Mouse (Mus musculus): ENCODE measurements at regions not wholly inside any gene's neighbourhood (a gene's known extent, or its start where the extent isn't known, plus 50 kb on each side); places are given as distances from the start of the nearest gene placed in this dataset.

GRCm38 (mm10) chrX:143996716-143997115, 63.6 kb upstream of the Dcx start:
- H3K36me3 ChIP-seq (ENCODE audit: control insufficient read depth, insufficient read depth), result no peaks in the 10 kb centered on the region
- H3K4me3 ChIP-seq, result no peak overlapping the region
- no peak overlapping the region for H3ac ChIP-seq (ENCODE audit: control insufficient read depth, insufficient read length)
- no peak for TF ChIP-seq SRF (IDR thresholded peaks at IDR 0.05; ENCODE audit: control insufficient read depth, insufficient read length, low read depth)
- no peak for TF ChIP-seq REST (IDR thresholded peaks at IDR 0.05; ENCODE audit: insufficient read depth, insufficient read length)
- TF ChIP-seq POLR2A (IDR thresholded peaks at IDR 0.05; ENCODE audit: insufficient read length, low read depth), result no peak
- no peak for TF ChIP-seq MAX (IDR thresholded peaks at IDR 0.05; ENCODE audit: low read depth)
- no peak for TF ChIP-seq MYOD1 (IDR thresholded peaks at IDR 0.05; ENCODE audit: control insufficient read depth in 1 of 3, insufficient read length in 2 of 3, low read depth in 2 of 3)
- no peak for TF ChIP-seq POLR2AphosphoS2 (IDR thresholded peaks at IDR 0.05; ENCODE audit: insufficient read length, low read depth)
- TF ChIP-seq TCF12 (IDR thresholded peaks at IDR 0.05; ENCODE audit: insufficient read depth, poor library complexity, severe bottlenecking), result no peak
- no peak for TF ChIP-seq CEBPB (IDR thresholded peaks at IDR 0.05; ENCODE audit: insufficient read depth, poor library complexity, severe bottlenecking)
- TF ChIP-seq MYOG (IDR thresholded peaks at IDR 0.05; ENCODE audit: control insufficient read depth in 1 of 3, insufficient read depth in 1 of 3, insufficient read length in 2 of 3, low read depth in 2 of 3), result no peak
- no peak for TF ChIP-seq TCF3 (IDR thresholded peaks at IDR 0.05; ENCODE audit: insufficient read length, low read depth)
- TF ChIP-seq E2F4 (IDR thresholded peaks at IDR 0.05; ENCODE audit: insufficient read depth), result no peak
- no peak for TF ChIP-seq USF1 (IDR thresholded peaks at IDR 0.05; ENCODE audit: low read depth)
- peak overlapping the region; percentile 53 for H3K4me2 ChIP-seq (ENCODE audit: low read depth)
- H3K27me3 ChIP-seq (ENCODE audit: control insufficient read depth, insufficient read depth, insufficient read length), result no peaks in the 10 kb centered on the region
- no peaks in the 10 kb centered on the region for H3K79me2 ChIP-seq (ENCODE audit: control insufficient read depth, insufficient read depth)

Data from myocyte (in vitro differentiated cells).